Mouse (Mus musculus) limb, embryonic 12.5 days (tissue): Measurements from ENCODE around the gene Krit1. TPM values are rescaled to one million over a fixed set of nuclear protein-coding genes. Genes with fewer than 3 reads are reported as not detected.
"Not testable (repeated sequence)": the region's sequence is repeated elsewhere in the genome, so short reads cannot be mapped to it uniquely, and the experiment has no call there.

Experiments
- ATAC-seq: fragments of 200-750 bp; cut with Nextera tagmentation; 2 replicates; pipeline ENCODE4 v1.8.0; 2017; ENCODE audit warnings: low read depth, moderate TSS enrichment; ENCODE audit not compliant: insufficient number of reproducible peaks, insufficient read depth, low FRiP score, low TSS enrichment
- H3K27ac ChIP-seq: fragments of 300-500 bp; sonication (generic); 2 replicates; pipeline ENCODE4 v1.5.1; 2016; ENCODE audit warnings: mild to moderate bottlenecking, moderate library complexity
- H3K27me3 ChIP-seq: fragments of 300-500 bp; sonication (generic); 2 replicates; pipeline ENCODE4 v1.6.1; 2016; ENCODE audit warnings: mild to moderate bottlenecking, moderate library complexity
- H3K36me3 ChIP-seq: fragments of 300-500 bp; sonication (generic); 2 replicates; pipeline ENCODE4 v1.6.1; 2016; ENCODE audit warnings: mild to moderate bottlenecking, moderate library complexity
- H3K4me1 ChIP-seq: fragments of 300-500 bp; sonication (generic); replicated peaks from 2 replicates; pipeline ENCODE4 v1.6.1; 2016
- H3K4me2 ChIP-seq: fragments of 300-500 bp; sonication (generic); 2 replicates; pipeline ENCODE4 v1.6.1; 2016; ENCODE audit warnings: mild to moderate bottlenecking, moderate library complexity
- H3K4me3 ChIP-seq: fragments of 300-500 bp; sonication (generic); replicated peaks from 2 replicates; pipeline ENCODE4 v1.5.1; 2016; ENCODE audit warnings: mild to moderate bottlenecking
- H3K9ac ChIP-seq: fragments of 300-500 bp; sonication (generic); replicated peaks from 2 replicates; pipeline ENCODE4 v1.6.1; 2016; ENCODE audit warnings: mild to moderate bottlenecking, moderate library complexity
- H3K9me3 ChIP-seq: fragments of 300-500 bp; sonication (generic); 2 replicates; pipeline ENCODE4 v1.6.1; 2016; ENCODE audit warnings: mild to moderate bottlenecking, moderate library complexity
- WGBS: fragments of 180-500 bp; shearing (Covaris S2); methylation state at CpG from one replicate; pipeline ENCODE4 v1.1.7; 2016; 5-methylcytosine and 5-hydroxymethylcytosine counted together
- polyA plus RNA-seq: library from polyadenylated mRNA; unstranded; fragments of >200 nt; fragmentation: Nextera tagmentation; extraction: Ambion mirVana; gene quantifications from 2 replicates; pipeline ENCODE4 v1.2.1, GENCODE M21; 2016

The Krit1 gene
- 63.0 and 63.1 TPM in 2 replicates for polyA plus RNA-seq

DNA sequence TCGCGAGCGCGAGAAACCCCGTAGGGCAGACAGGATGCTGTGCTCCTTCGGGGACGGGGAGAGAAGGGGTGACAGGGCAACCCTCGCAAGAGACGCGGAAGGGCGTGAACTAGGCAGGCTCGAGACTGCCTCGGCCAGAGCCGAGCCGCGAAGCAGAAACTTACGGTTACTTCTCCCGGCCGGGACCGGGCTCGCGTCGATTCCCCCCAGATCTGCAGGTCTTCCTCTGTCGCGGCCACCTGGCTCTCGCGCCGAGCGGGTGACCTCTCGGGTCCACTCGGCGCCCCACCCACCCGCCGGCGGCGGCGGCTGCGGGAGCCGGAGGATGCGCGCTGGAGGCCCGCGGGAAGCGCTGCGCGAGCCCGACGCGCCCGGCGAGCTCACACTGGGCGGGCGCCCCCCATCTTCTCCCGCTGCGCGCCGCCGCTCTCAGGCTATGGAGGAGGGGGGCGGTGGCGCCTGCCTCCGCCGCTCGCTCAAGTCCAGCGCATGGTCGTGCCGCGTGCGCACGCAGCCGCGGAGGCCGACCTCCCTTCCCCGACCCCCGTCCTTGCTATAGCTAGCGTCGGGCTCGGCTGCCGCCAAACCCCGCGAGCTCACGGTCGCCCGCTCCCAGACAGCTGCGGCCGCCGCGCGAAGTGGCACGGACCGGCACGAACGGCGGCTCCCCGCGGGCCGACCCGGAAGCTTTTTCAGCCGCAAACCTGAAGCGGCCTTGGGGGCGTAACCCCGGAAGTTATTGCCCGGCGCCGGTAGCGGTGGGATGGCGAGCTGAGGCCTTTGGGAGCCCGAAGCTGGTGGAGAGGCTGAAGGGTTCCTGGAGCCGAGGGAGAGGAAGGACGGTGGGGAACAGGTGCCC lies at the start of gene Krit1, which contains the start of gene Ankib1:
Gene Krit1 (plus strand): TSS at position 752 of the 859 bp plus-strand sequence.
Gene Ankib1 (minus strand): TSS at position 493 of the 859 bp plus-strand sequence.
- 0 out of 2 replicates have a peak, but pooled peaks cover 4% of the 10 kb centered on the region for H3K36me3 ChIP-seq
- peaks cover 7% of the 10 kb centered on the region for H3K4me1 ChIP-seq
- no peaks in the 10 kb centered on the region for H3K9me3 ChIP-seq
- H3K9ac ChIP-seq, result peak within 1 kb of the TSS; percentile 83
- peak; percentile 95 for ATAC-seq
- WGBS, result under 1% methylated on average over 105 of the region's 109 CpGs
- peak within 1 kb of the TSS; percentile 88 for H3K27ac ChIP-seq
- no peaks in the 10 kb centered on the region for H3K27me3 ChIP-seq
- peak within 1 kb of the TSS; percentile 81 for H3K4me2 ChIP-seq
- peak within 1 kb of the TSS; percentile 84 for H3K4me3 ChIP-seq

DNA sequence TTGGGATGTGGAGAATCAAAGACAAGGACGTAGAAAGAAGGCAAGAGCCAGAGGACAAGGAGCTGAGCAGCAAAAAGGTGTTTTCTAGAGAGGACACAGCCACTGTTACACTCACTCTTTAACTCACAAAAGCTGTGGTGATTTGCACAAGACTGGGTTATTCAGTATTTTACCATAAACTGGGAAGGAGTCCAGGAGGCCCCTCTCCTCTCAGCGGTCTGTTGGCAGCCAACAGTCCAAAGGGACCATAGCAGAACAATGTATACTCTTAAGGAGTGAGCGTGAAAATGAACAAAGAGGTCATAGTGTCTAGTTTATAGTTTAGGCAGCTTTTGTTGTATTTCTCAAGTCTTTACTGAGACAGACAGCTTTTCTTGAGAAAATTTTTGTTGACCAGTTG lies 31.5 kb upstream of the Krit1 start:
- H3K27me3 ChIP-seq, result no peaks in the 10 kb centered on the region
- no peak overlapping the region for H3K9ac ChIP-seq
- H3K4me2 ChIP-seq, result no peak overlapping the region
- 87% methylated on average over 3 of the region's 3 CpGs for WGBS
- no peaks in the 10 kb centered on the region for H3K9me3 ChIP-seq
- H3K4me3 ChIP-seq, result no peak overlapping the region
- H3K4me1 ChIP-seq, result no peaks in the 10 kb centered on the region
- ATAC-seq, result no peak
- H3K27ac ChIP-seq, result no peak overlapping the region
- peaks cover 7% of the 10 kb centered on the region; the same call in 1 of the 2 replicates for H3K36me3 ChIP-seq

GRCm38 (mm10) chr5:3772017-3772416 lies 31.0 kb upstream of the Krit1 start:
- Histone ChIP-seq H3K4me1 (no peaks in the 10 kb centered on the region), H3K27ac (no peak overlapping the region)
- WGBS, result 72% methylated on average over 3 of the region's 3 CpGs

GRCm38 (mm10) chr5:3782670-3783069 lies 20.3 kb upstream of the Krit1 start:
- H3K36me3 ChIP-seq, result no peaks in the 10 kb centered on the region
- no peak overlapping the region for H3K4me2 ChIP-seq
- H3K27me3 ChIP-seq, result no peaks in the 10 kb centered on the region
- H3K9ac ChIP-seq, result no peak overlapping the region
- no peaks in the 10 kb centered on the region for H3K9me3 ChIP-seq
- no peak overlapping the region for H3K4me3 ChIP-seq
- no peak for ATAC-seq
- no peak overlapping the region for H3K27ac ChIP-seq
- no peaks in the 10 kb centered on the region for H3K4me1 ChIP-seq

More at GRCm38 (mm10) chr5:3772017-3772416, 31.0 kb upstream of the Krit1 start:
- Histone ChIP-seq H3K27me3 (no peaks in the 10 kb centered on the region), H3K4me2 (no peak overlapping the region), H3K9ac (no peak overlapping the region), H3K9me3 (no peaks in the 10 kb centered on the region), H3K36me3 (peaks cover 4% of the 10 kb centered on the region; the same call in 1 of the 2 replicates), H3K4me3 (no peak overlapping the region)
- ATAC-seq, result no peak

DNA sequence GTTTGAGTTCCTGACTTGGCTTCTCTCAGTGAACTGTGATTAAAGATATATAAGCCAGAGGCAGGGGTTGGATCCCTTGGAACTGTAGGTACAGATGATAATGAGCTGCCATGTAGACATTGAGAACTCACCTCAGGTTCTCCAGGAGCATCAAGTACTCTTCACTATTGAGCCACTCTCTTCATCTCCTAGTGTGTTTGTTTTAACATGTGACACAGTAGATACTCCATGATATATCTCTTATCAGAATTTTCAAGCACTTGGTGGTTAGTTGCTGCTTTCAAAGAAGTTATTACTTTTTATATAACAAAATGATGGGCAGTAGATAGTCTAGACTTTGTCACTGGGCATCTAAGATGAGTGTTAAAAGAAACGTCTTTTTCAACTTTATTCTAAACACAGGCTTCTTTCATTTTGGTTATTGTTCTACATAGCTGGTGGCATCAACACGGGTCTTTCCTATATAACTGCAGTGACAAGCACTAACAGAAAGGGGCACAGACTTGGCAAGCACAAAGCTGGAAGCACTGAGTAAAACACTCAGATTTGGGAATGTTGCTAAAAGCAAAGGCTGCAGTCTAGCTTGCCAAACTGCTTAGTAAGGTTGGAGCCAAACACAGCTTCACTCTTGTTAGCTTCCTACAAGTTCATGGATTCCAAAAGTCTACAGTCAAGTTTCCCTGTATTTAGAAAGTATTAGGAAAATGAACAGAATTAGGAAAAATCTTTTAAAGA lies 18.9 kb upstream of the Krit1 start:
- no peak overlapping the region for H3K4me2 ChIP-seq
- H3K36me3 ChIP-seq, result no peaks in the 10 kb centered on the region
- H3K9me3 ChIP-seq, result no peaks in the 10 kb centered on the region
- no peak overlapping the region for H3K27ac ChIP-seq
- ATAC-seq, result no peak
- H3K4me1 ChIP-seq, result no peaks in the 10 kb centered on the region
- H3K27me3 ChIP-seq, result no peaks in the 10 kb centered on the region
- H3K9ac ChIP-seq, result no peak overlapping the region
- H3K4me3 ChIP-seq, result no peak overlapping the region
- 87% methylated on average over 2 of the region's 2 CpGs for WGBS

DNA sequence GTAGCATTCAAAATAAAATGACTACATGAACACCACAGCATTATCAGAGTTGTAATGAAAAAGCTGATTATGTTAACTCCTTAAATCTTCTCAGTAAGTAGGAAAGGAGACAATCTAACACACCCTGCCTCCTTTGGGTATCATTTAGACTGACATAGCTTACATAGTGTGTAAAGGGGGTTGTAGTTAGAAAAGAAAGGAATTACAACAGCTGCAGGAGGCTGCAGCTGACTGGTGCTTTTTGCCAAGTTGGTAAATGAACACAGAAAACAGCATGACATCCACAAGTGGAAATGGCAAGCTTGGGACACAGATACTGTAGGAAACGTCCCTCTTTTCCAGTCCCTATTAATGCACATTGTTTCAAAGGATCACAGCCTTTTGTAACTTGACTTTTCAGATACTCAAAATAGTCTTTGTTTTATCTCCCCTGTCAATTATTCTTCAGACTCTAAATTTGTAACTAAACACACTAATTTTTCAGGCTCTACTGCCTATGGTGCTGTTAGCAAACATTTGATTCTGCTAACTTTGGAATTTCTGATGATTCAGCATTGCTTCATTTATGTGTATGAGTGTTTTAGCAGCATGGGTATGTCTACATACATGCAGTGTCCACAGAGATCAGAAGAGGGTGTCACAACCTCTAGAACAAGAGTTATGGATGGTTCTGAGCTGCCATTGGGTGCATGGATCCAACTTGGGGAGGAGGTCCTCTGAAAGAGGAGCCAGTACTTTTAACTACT lies 18.1 kb upstream of the Krit1 start:
- Histone ChIP-seq H3K4me3 (no peak overlapping the region), H3K27me3 (no peaks in the 10 kb centered on the region), H3K9ac (no peak overlapping the region), H3K36me3 (no peaks in the 10 kb centered on the region), H3K4me2 (no peak overlapping the region), H3K27ac (no peak overlapping the region), H3K9me3 (no peaks in the 10 kb centered on the region), H3K4me1 (no peaks in the 10 kb centered on the region)
- ATAC-seq, result no peak
- 74% methylated on average over 1 of the region's 1 CpGs for WGBS

GRCm38 (mm10) chr5:3787548-3787947 lies 15.4 kb upstream of the Krit1 start:
- ATAC-seq, result no peak
- Histone ChIP-seq H3K9ac (no peak overlapping the region), H3K9me3 (no peaks in the 10 kb centered on the region), H3K4me1 (no peaks in the 10 kb centered on the region), H3K4me3 (no peak overlapping the region), H3K4me2 (no peak overlapping the region), H3K27ac (no peak overlapping the region), H3K27me3 (no peaks in the 10 kb centered on the region), H3K36me3 (no peaks in the 10 kb centered on the region; the same call in 1 of the 2 replicates)
- 90% methylated on average over 4 of the region's 4 CpGs for WGBS

DNA sequence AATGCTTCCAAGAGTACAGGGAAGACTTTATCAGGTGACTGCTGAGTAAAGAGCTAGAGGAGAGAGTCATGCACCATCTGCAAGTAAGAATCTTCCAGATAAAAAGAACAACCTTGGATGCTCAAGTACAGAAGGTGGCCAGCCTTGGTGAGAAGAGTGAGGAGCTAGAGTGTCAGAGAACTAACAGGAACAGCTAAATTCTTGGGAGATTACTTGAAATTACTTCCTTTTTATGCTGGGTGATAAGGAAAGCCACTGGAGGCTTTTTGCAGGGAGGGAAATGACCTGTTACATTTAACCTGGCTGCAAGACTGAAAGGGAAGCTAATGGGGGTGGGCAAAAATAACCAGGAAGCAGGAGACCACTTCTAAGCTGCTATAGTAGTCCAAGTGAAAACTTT lies 11.9 kb upstream of the Krit1 start:
- Histone ChIP-seq H3K9me3 (no peaks in the 10 kb centered on the region), H3K4me3 (no peak overlapping the region), H3K27ac (no peak overlapping the region), H3K36me3 (no peaks in the 10 kb centered on the region; the same call in 1 of the 2 replicates), H3K9ac (no peak overlapping the region), H3K4me2 (no peak overlapping the region), H3K27me3 (no peaks in the 10 kb centered on the region), H3K4me1 (no peaks in the 10 kb centered on the region)
- no peak for ATAC-seq

DNA sequence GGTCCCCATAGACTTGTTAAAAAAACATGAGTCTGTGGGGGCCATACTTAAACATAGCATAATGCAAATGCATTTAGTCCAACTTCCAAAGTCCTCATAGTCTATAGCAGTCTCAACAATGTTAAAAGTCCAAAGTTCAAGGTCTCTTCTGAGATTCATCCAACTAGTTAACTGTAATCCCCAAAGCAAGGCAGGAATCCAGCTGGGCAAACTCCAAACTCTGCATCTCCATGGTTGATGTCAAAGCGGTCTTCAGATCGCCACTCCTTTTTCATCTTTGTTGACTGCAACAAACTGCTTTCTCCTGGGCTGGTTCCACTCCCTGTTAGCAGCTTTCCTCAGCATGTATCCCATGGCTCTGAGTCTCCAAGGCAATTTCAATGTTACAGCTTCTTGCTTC lies 5.9 kb upstream of the Krit1 start:
- not testable (repeated sequence) for H3K4me1 ChIP-seq, ATAC-seq, H3K27ac ChIP-seq, H3K27me3 ChIP-seq, H3K9ac ChIP-seq, H3K4me3 ChIP-seq, H3K4me2 ChIP-seq, H3K9me3 ChIP-seq, H3K36me3 ChIP-seq
- WGBS, result 95% methylated on average over 2 of the region's 2 CpGs

- H3K36me3 ChIP-seq, H3K4me1 ChIP-seq, H3K9ac ChIP-seq, H3K4me2 ChIP-seq, H3K27ac ChIP-seq, H3K9me3 ChIP-seq, H3K4me3 ChIP-seq, ATAC-seq, H3K27me3 ChIP-seq: not testable (repeated sequence)
Measured at GRCm38 (mm10) chr5:3798656-3799055, 4.3 kb upstream of the Krit1 start.

DNA sequence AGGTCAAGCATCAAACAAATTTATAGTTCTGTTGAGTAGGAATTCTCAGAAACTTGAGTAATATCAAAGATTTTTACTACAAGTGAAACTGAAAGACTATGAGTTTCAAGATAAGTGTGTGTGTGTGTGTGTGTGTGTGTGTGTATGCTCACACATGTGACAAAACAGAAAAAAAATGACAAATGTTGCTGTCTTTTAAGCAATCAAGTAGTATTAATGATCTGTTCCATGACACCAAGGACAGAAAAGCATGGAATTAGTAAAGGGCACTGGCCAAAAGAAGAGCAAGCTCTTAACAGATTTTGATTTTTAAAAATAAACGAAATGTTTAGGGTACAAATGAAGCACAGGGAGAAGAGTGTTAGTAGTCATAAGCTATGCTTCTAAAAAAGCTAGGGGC lies 2.9 kb upstream of the Krit1 start:
- H3K4me3 ChIP-seq, result no peak overlapping the region
- H3K27me3 ChIP-seq, result no peaks in the 10 kb centered on the region
- no peak for ATAC-seq
- no peaks in the 10 kb centered on the region for H3K9me3 ChIP-seq
- H3K27ac ChIP-seq, result no peak overlapping the region
- no peaks in the 10 kb centered on the region for H3K36me3 ChIP-seq
- H3K9ac ChIP-seq, result no peak overlapping the region
- peaks cover 7% of the 10 kb centered on the region for H3K4me1 ChIP-seq
- H3K4me2 ChIP-seq, result no peak overlapping the region
- 83% methylated on average over 1 of the region's 1 CpGs for WGBS
